Mouse (Mus musculus) thymus, postnatal 10 days (tissue): ENCODE data around the gene Rnf11.
A peak's percentile ranks its signal among the peaks of the same experiment; 100 is the strongest.

Experiments used
- DNase-seq, 2 experiments: peaks; one replicate each; pipeline ENCODE4 v3.0.0; 2021; ENCODE audit warnings: low spot score in 2 of 2

The Rnf11 gene

DNA sequence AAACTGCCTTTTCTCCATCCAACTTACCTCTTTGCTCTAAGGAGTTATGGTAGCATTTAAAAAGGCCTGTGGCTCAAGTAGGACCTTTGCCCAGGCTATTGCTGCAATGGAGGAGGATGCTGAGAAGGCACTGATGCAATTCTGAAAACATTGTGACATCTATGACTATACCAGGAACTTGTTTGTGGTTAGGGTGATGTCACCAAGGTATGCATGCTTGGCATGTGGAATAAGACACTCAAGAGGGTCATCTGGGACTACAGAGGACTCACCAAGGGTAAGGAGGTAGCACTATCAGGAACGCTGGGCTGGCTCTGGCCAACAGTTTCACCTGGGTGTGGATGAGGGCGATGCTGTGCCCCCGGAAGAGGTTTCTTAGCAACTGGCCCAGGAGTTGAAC, at the start of gene Rnf11:
Rnf11 (minus strand) TSS at position 108 of the 400 bp plus-strand sequence.
- DNase-seq = no peak

DNA sequence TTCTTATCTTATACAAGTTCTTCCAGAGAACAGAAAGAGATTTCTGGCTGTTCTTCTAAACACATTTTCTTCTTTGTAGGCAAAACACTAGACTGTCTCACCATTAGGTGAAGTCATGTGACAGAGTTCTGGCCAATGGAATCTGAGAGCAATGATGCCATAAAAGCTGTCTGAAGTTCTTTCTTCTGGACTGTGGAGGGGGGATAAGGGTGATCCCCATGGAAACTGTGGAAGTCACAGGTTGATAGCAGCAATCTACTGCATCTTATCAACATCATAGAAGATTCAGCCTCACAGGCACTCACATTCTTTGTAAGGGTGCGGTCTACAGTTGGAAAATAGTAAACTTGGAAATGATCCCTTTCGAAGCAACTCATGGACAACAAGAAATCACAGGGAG, 46.6 kb upstream of the Rnf11 start, which contains the start of gene 4930522H14Rik:
4930522H14Rik (minus strand) TSS at position 187 of the 400 bp plus-strand sequence.
- no peak for DNase-seq

DNA sequence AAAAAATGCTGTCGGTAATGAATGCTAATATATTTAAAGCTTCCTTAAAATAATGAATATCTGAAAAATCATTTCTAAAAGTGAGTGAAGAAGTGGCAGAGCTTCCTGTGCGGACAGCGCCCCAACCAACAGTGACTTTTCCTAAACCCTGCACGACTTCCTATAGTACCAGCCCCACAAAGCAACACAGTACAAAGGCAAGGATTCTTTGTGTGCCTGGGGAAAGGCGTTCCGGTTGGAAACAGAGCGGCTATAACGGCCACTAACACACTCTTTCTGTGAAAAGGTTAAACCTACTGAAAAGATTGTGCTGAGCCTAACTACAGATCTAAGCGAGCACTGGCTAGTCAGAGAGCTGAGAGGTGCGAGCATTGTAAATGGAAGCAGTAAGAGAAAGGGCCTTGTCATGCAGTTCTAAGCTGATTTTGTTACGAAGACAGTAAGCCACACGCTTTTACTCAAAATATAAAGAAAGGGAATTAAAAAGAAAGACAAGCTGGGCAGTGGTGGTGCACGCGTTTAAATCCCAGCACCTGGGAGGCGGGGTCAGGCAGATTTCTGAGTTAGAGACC, 45.8 kb upstream of the Rnf11 start:
- no peak for DNase-seq

DNA sequence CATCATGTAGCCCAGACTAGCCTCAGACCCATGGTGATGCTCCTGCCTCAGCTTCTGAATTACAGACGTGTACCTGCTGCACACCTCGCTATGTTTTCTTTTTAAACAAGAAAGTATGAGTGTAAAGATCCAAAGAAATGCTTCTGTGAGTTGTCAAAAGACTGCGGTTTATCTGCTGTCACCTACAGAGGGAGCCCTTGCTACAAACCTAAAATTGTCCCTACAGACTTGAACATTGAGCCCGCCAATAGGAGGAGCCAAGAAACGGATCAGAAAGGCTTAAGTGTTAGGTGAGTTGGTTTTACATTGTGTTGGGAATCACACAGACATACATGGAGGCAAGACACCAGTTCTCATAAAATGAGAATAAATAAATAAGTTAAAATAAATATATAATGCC, 20.4 kb upstream of the Rnf11 start:
- peak; percentile 19 to 58 for DNase-seq

DNA sequence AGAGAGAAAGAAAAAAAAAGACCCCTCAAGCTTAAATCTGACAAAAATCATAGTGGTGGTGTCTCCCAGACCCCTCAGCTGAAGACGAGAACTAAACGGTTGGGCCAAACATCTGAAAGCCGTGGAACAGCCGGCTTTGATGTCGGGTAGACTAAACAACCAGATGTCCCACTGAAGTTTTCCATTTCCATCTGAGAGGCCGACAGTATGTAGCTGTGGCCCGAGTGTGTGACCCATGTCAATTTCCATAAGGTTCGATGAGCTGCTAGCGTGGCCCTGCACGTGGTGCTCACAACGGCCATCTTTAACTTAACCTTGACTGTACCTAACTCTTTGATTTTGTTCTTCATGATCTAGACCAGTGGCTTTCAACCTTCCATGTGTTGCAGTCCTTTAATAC, 13.9 kb upstream of the Rnf11 start:
- no peak for DNase-seq

DNA sequence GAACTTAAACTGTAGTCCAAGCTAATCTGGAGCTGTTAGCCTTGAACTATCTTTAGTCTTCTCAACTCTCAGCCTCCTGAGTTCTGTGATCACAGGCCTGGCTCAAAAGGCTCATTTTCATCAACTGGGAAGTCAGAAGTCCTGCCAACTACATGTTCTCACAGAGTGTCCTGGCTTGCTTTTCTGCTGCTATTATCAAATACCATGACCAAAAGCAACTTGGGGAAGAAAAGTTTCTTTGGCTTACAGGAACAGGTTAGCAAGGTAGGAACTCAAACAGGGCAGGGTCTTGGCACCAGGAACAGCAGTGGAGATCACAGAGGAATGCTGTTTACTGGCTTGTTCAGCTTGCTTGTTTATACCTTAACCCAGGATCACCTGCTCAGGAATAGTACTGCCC, 9.1 kb upstream of the Rnf11 start:
- no peak for DNase-seq

DNA sequence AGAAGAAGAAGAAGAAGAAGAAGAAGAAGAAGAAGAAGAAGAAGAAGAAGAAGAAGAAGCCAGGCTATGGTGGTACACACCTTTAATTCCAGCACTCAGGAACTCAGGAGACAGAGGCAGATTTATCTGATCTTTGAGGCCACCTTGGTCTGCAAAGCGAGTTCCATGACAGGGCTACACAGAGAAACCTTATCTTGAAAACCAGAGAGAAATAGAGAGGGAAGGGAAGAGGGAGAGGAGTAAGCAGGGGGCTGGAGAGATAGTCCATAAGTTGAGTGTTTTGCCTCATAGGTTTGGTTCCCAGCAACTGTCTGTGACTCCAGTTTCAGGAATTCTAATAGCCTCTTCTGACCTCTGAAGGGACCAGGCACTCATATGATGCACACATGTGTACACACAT, 4.3 kb upstream of the Rnf11 start:
- no peak for DNase-seq

DNA sequence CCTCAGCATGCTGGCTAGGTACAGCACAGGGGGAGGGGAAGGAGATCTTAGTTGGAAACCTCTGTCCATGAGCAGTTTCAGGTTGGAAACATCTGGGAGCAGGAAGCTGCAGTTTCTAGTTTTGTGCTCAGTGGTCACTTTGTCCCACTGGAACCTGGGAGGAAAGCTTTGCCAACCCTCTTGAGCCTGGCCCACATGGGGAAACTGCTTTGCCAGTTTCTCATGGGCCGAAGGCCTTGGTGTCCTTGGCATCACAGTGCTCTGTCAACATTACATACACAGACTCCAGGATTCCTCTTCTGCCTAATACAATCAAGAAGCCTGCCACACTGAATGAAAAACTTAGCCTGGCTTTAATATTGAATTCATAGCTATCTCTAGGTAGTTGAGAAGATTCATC, 1.8 kb downstream of the Rnf11 start:
- DNase-seq = no peak

DNA sequence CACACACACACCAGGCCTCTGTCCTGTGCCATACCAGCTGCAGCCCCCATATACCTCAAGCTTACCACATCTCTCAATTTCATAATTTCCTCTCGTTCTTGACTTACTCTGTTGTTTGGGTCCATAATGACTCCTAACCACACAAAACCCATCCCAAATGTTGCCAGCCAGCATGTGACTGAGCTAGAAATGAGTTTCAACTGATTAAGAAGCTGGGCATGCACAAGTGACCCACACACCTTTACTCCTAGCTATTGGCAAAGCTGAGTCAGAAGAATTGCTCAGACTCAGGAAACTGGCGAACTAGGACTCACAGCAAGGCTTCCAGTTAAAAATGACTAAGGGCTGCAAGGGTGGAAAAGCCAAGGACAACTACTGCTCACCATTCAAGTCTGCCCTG, 3.1 kb downstream of the Rnf11 start:
- no peak for DNase-seq

DNA sequence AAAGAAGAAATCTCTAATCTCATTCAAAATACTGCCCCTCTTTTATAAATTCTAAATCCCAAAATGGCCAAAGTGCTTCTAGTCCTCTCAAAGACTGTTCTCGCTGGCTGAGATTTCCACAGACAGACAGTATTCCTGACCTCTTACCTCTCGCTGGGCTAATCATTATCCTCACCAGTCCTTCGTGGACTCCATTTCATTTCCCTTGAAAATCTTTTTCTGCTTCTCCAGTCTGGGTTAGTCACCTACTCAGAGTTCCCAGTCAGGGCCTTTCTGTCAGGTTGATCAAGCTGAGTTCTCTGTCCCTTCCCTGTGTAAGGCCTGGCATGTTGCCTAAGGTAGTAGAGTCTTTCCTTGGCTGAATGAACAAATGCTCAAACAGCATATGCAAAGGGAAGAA, 7.1 kb downstream of the Rnf11 start:
- DNase-seq = no peak

DNA sequence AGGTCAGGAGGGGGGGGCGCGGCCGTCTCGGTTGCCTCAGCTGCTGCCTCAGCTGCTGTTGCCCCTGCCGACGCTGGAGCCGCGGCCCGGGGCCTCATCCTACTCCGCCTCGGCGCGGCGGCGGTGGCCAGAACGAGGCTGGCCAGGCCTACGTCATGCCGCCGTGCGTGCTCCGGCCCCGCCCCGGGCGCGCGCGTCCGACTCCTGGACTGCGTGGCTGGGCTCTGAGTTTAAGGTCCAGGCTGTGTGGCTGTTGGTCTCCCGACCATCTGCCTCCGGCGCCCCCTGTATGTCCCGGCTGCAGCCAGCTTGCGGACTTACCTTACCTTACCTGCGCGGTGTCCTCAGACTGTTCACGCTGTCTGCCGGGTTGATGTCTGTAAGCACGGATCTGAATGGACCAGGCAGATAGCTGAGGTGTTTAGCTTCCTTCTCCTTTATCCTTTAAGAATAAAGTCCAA, 7.9 kb downstream of the Rnf11 start:
- peak; percentile 39 to 54 for DNase-seq

DNA sequence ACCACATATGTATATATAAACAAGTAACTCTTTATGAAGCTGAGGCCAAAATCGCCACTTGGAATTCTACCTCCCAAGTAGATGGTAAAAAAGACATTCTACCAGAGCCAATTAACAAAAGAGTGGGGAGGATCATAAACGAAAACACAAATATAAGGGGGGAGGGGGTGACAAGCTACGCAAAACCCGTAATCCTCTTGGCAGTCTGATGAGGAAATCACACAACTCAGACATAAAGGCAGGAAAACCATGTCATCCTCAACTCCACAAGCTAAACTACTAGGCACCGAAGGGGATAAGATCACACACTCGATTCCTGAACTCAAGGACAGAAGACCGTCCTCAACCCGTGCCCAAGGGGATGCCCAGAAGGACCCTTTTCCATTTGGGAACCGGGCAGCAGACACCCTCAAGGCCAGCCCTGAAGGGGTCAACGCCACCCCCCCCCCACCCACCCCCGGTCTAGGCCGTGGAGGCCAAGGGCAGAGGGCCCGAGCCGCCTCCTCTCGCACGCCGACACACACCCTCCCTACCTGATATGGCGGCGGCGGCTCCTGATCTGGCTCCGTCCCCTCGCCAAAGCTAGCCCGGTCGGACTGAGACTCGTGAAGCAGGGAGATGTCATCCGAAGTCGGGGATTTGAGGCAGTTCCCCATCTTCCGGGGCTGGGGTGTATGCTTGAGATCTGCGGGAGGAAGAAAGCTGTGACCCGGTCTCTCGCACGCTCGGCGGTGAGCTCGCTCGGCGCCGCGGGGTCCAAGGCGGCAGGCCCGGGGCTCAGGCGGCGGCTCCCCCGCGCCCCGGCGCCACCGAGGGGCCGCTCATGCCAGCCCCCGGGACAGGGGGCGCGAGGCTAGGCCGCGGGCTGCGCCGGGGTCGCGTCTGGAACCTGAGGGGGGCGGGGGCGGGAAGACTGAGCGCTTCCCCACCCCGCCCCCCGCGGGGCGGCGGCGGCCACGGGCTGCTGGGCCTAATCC, 8.7 kb downstream of the Rnf11 start:
- DNase-seq = peak; percentile 11 to 37

DNA sequence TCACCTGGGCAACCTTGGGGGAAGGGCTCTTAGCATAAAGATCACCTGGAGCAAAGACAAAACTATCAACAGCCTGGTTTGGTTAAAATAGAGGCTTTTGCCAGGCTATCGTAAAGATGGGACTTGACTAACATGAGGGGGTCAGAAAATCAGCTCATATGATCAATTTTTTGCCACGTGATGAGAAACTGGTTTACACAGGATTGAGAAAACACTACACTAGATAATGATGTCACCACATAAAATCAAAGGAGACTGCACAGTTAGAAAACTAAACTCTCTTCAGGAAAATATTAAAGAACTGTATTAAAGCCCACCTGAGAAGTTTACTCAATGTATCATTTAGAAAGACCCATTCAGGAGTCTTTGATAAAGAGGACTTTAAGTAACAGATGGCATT, 9.4 kb downstream of the Rnf11 start:
- no peak for DNase-seq

DNA sequence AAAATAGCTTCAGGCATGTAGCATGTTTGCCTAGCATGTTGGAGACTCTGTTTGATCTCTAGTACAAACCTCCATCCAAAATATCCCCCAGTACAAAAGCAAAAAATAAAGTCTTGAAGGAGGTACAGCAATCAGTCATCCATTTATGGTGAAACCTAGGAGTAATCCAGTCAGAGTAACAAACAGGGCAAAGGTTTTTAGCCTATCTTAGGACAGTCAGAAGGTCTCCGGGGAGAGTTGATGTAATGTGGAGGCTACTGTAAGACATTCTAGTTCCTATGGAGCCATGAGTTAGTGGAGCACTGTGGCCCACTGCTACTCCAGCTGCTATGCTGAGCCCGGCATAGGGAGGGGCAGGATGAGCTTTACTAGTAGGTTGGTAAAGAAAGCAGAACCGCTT, 12.0 kb downstream of the Rnf11 start:
- no peak for DNase-seq

DNA sequence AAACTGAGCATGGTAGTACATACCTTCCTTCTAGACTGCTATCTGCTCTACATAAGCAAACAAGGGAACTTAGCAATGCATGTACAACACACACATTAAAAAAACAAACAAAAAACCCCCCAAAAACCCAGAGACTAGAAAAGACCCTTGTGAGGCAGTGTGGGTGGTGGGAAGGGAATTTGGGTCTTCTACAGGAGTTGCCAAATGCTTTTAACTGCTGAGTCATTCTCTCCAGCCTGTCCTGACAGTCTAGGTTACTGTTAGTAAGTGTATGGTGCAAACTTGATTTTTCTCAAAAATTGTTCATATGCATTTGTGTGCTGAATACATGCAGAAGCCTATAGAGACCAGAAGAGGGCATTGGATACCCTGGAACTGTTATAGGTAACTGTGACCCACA, 12.9 kb downstream of the Rnf11 start:
- no peak for DNase-seq

DNA sequence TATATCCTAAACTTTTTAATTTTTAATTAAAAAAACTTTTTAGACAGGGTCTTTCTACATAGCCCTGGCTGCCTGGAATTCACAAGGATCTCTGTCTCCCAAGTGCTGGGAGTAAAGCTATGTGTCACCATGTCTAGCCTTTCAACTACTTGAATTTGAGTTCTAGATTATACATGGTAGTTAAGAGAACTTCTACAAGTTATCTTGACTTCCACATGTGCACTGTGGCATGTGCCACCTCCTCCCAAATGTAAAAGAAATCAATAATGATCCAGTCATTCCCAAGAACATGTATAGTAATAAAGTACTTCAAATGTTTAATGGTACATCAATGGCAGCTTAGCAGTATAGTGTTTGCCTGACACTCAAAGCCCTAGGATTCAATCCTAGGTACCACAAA, 16.8 kb downstream of the Rnf11 start:
- DNase-seq = no peak

DNA sequence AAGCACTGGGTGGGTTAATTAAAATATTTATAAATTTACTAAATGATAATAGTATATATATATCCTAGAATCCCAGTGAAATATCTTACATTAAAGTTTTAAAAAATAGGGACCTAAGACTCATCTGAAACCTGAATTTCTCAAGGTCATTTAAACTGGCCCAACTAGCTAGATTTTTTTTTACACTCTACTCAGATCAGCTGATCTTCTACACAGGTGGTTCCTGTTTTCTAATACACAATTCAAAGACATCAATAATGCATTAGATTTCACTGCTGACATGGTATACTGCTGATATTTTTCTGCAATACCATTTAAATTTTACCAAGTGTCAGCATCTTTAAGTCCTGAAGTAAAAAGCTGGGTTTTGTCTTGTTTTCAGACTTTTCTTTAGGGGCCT, 20.6 kb downstream of the Rnf11 start:
- no peak for DNase-seq

DNA sequence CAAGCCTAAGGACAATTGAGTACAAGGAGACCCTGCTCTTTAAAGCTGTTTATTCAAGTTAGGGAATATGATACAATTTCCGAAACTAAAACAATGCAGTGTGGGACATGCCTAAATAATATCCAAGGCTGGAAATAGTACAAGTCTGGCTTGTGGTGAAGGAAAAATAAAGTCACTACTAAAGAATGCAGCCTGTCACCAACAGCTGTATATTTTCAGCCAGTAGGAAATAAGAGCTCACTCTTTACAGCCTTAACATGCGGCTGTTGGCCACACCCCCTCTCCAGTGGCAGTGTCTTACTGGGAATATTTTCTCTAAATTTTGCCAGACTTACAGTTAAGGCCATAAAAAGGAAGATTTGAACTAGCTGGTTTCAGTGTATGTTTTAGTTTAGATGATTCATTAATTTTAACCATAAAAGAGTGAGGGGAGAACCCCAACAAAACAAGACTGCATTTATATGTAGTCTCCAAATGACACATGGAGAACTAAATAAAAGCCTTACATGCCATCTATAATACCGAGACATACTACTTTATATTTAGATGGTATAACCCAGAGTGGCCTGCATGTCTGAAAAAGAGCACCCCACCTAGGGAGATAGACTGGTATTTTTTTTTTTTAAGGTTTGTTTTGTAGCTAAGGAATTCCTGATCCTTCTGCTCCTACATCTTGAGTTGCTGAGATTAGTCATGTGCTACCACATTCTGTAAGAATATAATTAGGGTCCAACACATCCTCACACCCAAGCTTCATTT, 23.9 kb downstream of the Rnf11 start:
- no peak for DNase-seq

DNA sequence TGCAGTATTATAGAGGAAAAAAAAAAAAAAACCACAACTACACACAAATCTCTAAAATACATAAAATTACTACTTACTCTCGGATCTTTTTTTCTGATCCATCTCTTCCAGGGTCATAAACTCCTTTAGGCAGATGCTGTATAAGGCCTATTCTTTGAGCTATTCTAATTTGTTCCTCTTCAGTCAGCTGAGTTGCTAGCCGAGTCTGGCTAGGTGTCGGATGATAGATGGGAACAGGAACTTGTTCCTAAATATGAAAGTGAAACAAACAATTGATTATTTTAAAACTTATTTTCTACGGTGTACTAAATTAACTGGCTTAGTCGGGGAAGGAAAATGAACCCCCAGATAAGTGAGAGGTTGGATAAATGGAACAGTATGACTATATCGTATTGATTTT, 27.7 kb downstream of the Rnf11 start:
- no peak for DNase-seq

DNA sequence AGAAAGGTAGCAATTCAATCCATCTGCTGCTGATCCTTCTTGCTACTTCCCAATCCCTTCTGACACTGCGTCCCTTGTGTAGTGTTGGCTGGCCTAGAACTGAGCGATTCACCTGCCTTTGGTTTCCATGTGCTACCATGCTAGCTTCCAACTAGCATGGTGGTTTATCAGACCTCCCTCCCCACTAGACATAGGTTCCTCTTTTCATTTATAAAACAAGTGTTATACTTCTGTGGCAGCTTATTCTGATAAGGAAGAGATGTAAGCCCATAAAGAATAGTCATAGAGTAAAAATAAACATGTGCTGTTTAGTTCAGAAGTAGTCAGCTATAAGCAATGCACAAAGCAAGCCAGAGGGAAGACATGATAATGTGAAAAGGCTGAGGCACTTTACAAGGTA, 36.0 kb downstream of the Rnf11 start:
- DNase-seq = no peak

DNA sequence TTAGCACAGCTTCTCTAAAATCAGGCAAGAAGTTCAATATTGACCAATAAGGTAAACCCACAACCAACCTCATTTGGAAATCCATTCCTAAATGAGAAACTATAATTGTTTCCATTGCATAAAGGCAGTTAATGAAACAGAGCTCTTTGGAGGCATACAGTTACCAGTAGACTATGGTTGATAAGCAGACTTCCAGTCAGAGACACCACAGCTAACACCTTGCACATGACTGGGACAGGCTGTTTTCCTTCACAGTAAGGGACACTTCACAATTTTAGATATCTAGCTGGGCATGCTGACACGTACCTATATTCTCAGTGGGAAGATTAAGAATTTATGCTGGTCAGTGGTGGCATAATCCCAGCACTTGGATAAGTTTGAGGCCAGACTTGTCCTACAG, 38.6 kb downstream of the Rnf11 start:
- no peak for DNase-seq

DNA sequence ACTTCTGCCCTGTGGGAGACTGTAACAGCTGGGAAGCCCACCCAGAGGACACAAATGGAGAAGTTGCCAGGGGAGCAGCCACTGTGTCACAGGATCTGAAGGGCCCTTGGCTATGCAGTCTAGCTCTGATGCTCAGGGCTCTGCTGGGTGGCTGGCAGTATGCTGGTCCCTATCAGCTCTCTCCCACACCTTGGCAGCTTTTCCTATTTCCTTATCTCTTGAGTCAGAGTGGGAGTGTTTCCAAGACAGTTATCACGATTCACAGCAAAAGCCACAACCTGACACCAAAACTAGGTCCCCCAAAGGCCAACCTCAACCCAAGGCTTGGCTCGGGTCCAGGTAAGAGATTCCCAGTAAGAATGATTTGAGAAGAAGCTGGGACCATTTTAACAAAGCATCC, 39.1 kb downstream of the Rnf11 start:
- no peak for DNase-seq
